Mouse (Mus musculus): ENCODE results near the gene Def6.

- TF ChIP-seq CTCF (IDR thresholded peaks at IDR 0.05; ENCODE audit: low read depth) (no peak), EP300 (IDR thresholded peaks at IDR 0.05; ENCODE audit: low read depth) (no peak)
Measured at GRCm38 (mm10) chr17:28224615-28225014, 17.0 kb downstream of the Def6 start.
